Mouse (Mus musculus) thymus, postnatal 0 days (tissue): Measurements from ENCODE around the gene Cdh23. TPM values are rescaled to one million over a fixed set of nuclear protein-coding genes. Genes with fewer than 3 reads are reported as not detected.
"Not testable (repeated sequence)": the region's sequence is repeated elsewhere in the genome, so short reads cannot be mapped to it uniquely, and the experiment has no call there.

Experiments used
- DNase-seq: peaks from one replicate; pipeline ENCODE4 v3.0.0-alpha.2; 2015; ENCODE audit warnings: low spot score
- polyA plus RNA-seq: library from polyadenylated mRNA; unstranded; fragments of >200 nt; fragmentation: Nextera tagmentation; extraction: Ambion mirVana; gene quantifications from 2 replicates; pipeline ENCODE4 v1.2.1, GENCODE M21; 2015

Gene Cdh23
- polyA plus RNA-seq: 2.7 and 3.1 TPM in 2 replicates

DNA sequence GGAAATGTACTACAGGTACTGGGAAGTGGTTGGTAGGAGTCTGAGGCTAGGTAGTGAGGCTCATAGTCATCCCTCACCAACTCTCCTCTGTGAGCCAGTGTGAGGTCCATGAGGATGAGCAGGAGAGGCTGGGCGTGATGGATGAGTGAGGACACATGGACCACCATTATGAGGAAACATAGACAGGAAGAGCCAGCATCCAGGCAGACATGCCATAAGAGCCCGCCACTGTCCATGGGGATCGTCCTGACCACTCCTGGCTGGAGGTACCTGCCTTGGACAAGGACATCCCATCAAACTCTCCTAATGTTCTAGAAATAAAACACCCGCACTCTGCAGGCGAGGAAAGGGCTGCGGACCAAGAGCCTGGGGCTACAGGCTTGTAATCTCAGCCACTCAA lies at the start of gene Cdh23:
Gene Cdh23 (minus strand): TSS at position 101 of the 400 bp plus-strand sequence.
- DNase-seq: no peak

DNA sequence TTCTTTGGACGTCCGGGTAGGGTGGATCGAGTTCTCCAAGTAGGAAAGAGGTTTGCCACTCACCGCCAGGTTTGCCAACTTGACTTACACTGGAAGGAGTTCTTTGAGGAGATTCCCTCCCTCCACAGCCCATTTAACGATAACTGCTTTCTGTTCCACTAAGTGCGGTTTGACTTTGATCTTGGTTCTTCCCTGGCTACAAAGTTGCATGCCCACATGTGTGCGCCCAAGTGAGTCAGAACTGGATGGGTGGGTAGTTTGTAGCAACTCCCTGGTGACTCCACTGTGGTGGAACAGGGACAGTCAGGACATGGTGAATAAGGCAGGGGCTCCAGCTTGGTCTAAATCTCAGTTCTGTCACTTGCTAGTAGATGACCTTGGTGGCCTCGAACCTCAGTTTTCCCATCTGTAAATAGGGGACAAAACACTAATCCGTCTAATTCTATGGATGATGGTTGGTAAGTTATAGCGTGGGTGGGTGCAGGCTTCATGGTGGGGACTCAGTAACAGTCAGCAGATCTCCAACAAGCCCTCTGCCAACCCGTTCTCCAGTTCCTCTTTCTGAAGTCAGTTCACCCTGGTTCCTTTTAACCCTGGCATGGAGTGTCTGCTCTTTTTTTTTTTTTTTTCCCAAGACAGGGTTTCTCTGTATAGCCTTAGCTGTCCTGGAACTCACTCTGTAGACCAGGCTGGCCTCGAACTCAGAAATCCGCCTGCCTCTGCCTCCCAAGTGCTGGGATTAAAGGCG lies 48.4 kb upstream of the Cdh23 start:
- DNase-seq: no peak

DNA sequence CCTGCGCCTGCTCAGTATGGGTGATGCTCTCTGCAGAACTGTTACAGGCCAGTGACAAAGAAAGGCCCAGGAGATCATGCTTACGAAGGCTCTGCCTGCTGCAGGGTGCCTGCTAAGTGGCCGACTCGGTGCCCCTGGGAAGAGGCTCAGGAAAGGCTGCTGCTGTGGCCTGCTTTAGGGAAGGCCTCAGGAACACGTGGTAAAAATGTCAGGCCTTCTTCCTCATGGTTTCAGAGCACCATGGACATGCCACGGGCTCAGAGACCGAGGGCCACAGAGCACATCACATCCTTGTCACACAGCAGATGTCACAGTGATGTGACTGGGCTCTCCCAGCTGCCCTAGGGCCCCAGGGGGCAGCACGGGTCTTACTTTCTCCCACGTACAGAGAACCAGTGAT lies 47.4 kb upstream of the Cdh23 start:
- DNase-seq: no peak

DNA sequence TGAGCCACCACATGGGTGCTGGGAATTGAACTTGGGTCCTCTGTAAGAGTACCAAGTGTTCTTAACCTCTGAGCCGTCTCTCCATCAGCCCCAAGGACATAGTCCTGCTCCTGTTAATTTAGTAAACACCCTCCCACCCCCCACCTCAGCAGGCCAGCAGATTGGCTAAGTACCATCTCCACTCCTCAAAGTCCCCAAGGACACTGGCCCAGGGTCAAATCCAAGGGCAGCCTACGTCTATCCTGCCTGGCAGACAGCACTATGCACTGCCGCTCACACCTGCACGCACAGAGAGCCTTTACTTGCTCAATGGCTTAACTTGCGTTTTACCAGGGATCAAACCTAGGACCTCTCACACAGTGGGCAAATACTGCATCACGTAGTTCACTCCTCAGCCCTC lies 46.7 kb upstream of the Cdh23 start:
- no peak for DNase-seq

GRCm38 (mm10) chr10:60742296-60742695 lies 46.0 kb upstream of the Cdh23 start:
- DNase-seq: peak; percentile 24

- DNase-seq: peak; percentile 60
Measured at GRCm38 (mm10) chr10:60741435-60741834, 45.1 kb upstream of the Cdh23 start.

DNA sequence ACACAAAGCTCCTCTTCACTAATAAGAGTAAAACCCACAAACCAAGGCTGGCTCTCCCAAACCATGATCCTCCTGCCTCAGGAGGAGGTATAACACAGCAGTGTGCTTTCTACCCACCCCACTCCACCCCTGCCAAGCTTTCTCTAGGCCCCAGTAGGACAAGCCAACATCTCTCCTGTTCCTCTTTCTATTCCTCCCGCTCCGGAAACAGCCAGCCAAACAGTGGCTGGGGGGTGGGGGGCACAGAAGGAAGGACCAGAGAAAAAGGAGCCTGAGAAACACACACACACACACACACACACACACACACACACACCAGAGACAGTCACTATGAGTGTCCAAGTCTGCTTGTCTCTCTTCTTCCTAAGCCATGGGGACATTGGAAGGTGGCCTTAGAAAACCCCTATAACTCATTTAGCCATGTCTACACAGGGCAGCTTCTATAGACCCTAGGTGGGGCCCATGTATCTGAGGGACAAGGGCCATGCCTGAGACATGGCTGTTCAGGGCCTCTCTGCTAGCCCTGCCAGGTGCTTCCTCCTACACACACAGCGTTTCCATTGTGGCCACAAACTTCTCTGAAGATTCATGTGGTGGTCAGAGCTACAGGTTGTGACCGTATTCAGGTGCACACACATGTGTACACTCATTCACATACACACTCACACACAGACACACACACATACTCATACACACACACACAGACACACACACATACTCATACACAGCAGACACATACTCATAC lies 43.5 kb upstream of the Cdh23 start:
- DNase-seq: peak; percentile 63

- DNase-seq: no peak
Measured at GRCm38 (mm10) chr10:60737886-60738640, 41.8 kb upstream of the Cdh23 start.

DNA sequence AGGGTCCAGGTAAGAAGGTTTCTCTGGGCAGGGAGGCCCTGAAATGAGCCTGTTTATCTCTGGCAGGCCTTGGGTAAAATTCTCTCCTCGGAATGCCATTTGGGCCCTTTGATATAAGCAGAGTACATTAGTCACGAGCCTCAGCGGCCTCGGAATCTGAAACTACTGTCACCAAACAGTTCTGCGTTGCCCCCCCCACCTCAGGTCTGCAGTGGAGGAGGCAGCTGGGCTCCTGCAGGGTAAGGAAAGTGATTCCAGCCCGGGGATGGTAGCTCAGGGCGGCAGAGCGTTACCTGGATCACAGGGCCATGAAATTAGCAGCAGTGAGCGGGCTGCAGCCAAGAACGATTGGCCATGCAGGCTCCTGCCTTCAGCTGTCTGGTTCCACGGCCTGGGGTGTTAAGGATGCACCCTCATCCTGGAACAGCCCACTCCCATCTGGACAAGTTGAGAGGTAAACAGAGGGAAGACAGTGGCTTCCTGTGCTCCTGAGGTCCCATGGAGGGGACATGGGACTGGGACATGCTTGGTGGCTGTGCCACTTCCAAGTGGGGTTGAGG lies 41.0 kb upstream of the Cdh23 start:
- no peak for DNase-seq

- no peak for DNase-seq
Measured at GRCm38 (mm10) chr10:60735737-60736136, 39.4 kb upstream of the Cdh23 start.

DNA sequence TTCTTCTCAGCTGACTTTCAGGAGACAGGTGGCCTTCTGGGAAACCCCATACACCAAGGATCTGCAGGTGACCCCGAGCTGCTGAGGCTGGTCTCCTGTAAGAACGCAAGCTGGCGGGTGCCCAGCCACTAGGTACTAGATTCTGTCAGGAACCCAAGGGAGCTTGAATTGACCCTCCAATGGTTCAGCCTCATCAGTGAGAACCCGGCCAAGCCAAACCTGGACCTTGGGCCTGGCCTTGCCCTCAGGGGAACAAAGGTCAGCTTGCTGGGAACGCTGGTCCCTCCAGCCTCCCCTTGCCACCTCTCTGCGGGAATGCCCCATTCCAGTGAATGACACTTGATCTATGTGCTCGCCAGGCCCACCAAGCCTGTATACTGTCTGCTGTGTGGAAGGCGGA lies 37.2 kb upstream of the Cdh23 start:
- no peak for DNase-seq

DNA sequence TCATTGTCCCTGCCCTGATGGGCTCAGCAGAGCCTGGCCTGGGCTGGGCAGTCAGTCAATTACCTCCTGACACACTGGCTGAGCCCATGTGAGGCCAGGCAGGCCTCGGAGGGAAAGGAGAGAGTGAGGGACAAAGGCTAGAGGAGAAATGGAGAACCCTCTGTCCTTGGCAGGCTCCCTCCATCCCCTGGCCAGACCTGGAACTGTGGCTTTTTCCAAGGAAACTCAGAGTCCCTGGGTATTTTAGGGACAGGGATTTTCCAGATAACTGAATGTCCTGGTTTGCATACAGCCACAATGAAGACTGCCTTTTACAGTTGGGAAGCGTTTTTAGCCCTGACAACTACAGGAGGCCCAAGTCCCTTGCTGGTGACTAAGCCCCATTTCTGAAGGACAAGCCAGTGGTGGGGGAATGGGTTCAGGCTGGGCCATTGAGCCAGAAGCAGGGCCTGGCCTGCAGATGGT lies 36.1 kb upstream of the Cdh23 start:
- no peak for DNase-seq

DNA sequence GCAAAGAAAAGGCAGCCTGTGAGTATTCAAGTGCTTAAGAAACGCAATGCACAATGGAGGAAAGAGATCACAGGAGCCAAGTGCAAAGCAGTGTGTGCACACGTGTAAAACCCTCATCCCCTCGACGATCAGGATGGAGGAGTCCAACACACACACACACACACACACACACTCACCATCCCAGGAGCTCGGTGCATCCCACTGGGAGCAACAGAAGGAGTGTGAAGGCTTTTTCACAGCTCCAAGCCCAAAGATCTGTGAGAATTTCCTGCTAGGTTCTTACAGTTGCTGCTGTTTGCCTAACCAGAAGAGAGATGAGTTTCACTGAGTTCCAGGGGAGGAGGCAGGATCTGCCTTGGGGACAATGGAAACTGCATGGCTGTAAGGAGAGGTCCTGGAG lies 35.5 kb upstream of the Cdh23 start:
- no peak for DNase-seq

- no peak for DNase-seq
Measured at GRCm38 (mm10) chr10:60727301-60727700, 31.0 kb upstream of the Cdh23 start.

GRCm38 (mm10) chr10:60726896-60727295 lies 30.6 kb upstream of the Cdh23 start:
- no peak for DNase-seq

GRCm38 (mm10) chr10:60724496-60724895 lies 28.2 kb upstream of the Cdh23 start:
- no peak for DNase-seq

- DNase-seq: peak; percentile 51
Measured at GRCm38 (mm10) chr10:60723345-60723744, 27.1 kb upstream of the Cdh23 start.

- DNase-seq: no peak
Measured at GRCm38 (mm10) chr10:60721640-60722039, 25.4 kb upstream of the Cdh23 start.

DNA sequence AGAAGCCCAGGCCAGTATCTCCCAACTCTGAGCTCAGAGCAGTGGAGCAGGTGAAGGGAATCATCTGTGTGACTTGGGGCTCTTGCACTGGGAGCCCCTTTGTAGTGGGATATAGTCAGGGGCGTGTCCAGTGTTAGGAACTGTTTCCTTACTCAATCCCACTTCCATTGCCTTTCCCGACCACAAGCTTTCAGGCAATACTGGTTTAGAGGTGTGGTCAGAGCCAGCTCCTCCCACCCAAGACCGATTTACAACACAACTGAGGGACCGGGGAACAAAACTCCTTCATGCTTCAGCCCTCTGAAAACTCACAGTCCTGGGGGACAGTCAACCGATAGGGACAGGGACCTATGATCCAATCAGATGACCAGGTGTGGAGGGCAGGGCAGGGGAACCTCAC lies 24.2 kb upstream of the Cdh23 start:
- DNase-seq: no peak

DNA sequence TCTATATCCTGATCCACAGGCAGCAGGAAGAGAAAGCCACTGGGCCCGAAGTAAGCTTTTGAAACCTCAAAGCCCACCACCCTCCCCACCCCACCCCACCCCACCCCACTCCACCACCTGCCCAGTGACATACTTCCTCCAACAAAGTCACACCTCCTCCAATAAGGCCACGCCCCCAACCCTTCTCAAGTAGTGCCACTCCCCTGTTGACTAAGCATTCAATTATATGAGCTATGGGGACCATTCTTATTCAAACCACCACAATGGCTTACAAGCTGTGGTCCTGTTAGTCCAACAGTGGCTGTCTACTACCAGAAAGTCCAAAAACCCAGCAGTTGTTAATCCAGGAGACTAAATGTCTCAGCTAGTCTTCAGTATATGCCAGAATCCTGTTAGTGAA lies 22.2 kb upstream of the Cdh23 start:
- no peak for DNase-seq

GRCm38 (mm10) chr10:60716449-60716848 lies 20.2 kb upstream of the Cdh23 start:
- no peak for DNase-seq

GRCm38 (mm10) chr10:60712299-60712698 lies 16.0 kb upstream of the Cdh23 start:
- not testable (repeated sequence) for DNase-seq
